Mouse (Mus musculus) kidney, adult 2 months (tissue): ENCODE data around the gene Tmem179. TPM values are rescaled to one million over a fixed set of nuclear protein-coding genes. Genes with fewer than 3 reads are reported as not detected.

ENCODE experiments used
- DNase-seq: peaks from one replicate; pipeline ENCODE4 v3.0.0; 2021
- H3K27ac ChIP-seq: fragments of 200-500 bp; 2 replicates; pipeline ENCODE4 v1.5.1; 2012; ENCODE audit warnings: low read depth, low read length, control low read depth, inconsistent platforms; ENCODE audit not compliant: insufficient read depth
- H3K27me3 ChIP-seq: fragments of 200-500 bp; replicated peaks from 2 replicates; pipeline ENCODE4 v1.6.1; 2012; ENCODE audit warnings: mild to moderate bottlenecking, moderate library complexity, low read length, inconsistent platforms; ENCODE audit not compliant: control insufficient read depth, insufficient read depth
- H3K36me3 ChIP-seq: fragments of 200-500 bp; 2 replicates; pipeline ENCODE4 v1.6.1; 2012; ENCODE audit warnings: mild to moderate bottlenecking, moderate library complexity, low read length, inconsistent platforms; ENCODE audit not compliant: control insufficient read depth, insufficient read depth
- H3K4me1 ChIP-seq: fragments of 200-500 bp; 2 replicates; pipeline ENCODE4 v1.6.1; 2011; ENCODE audit warnings: low read length; ENCODE audit not compliant: control insufficient read depth, insufficient read depth
- H3K4me3 ChIP-seq: fragments of 200-500 bp; 2 replicates; pipeline ENCODE4 v1.5.1; 2011; ENCODE audit warnings: mild to moderate bottlenecking, low read depth, low read length, control low read depth; ENCODE audit not compliant: insufficient read depth
- CTCF ChIP-seq: fragments of 200-500 bp; conservative IDR thresholded peaks from 2 replicates; pipeline ENCODE4 v1.5.1; 2011; ENCODE audit warnings: low read depth, mild to moderate bottlenecking, control low read depth, low read length, moderate library complexity, mixed read lengths; ENCODE audit not compliant: insufficient read depth, insufficient read length
- POLR2A ChIP-seq: fragments of 200-500 bp; IDR thresholded peaks from one replicate; pipeline ENCODE4 v1.6.1; 2011; ENCODE audit warnings: low read depth, low read length, control low read depth
- WGBS: fragments of 180-500 bp; shearing (Covaris S2); methylation state at CpG from one replicate; pipeline ENCODE4 v1.1.7; 2018; 5-methylcytosine and 5-hydroxymethylcytosine counted together
- polyA plus RNA-seq: library from polyadenylated mRNA; depleted of rRNA; stranded (reverse); fragments of >200 nt; gene quantifications from 2 replicates; pipeline ENCODE4 v1.2.3, GENCODE M21; 2012; rRNA removed

Gene Tmem179
- polyA plus RNA-seq, 1 experiment, result 1.0 TPM

GRCm38 (mm10) chr12:112456144-112456713 lies 60.3 kb downstream of the Tmem179 start:
- Histone ChIP-seq H3K27ac (peak overlapping the region; percentile 30; the same call in 1 of the 2 replicates), H3K4me1 (no peaks in the 10 kb centered on the region), H3K4me3 (no peak overlapping the region), H3K36me3 (no peaks in the 10 kb centered on the region), H3K27me3 (no peaks in the 10 kb centered on the region)
- DNase-seq, result peak; percentile 54
- WGBS, result 72% methylated on average over 6 of the region's 6 CpGs
- TF ChIP-seq POLR2A, result no peak

GRCm38 (mm10) chr12:112451826-112452225 lies 64.7 kb downstream of the Tmem179 start:
- WGBS, result 93% methylated on average over 9 of the region's 9 CpGs

GRCm38 (mm10) chr12:112451381-112451780 lies 65.2 kb downstream of the Tmem179 start:
- Histone ChIP-seq H3K27ac (no peak overlapping the region), H3K4me1 (no peaks in the 10 kb centered on the region), H3K4me3 (no peak overlapping the region), H3K27me3 (no peaks in the 10 kb centered on the region), H3K36me3 (no peaks in the 10 kb centered on the region)
- no peak for DNase-seq
- TF ChIP-seq POLR2A (no peak), CTCF (no peak)
- WGBS, result 83% methylated on average over 1 of the region's 1 CpGs

More at GRCm38 (mm10) chr12:112451826-112452225, 64.7 kb downstream of the Tmem179 start:
- H3K27me3 ChIP-seq, result no peaks in the 10 kb centered on the region
- no peak for TF ChIP-seq CTCF
- TF ChIP-seq POLR2A, result no peak
- no peak for DNase-seq
- H3K27ac ChIP-seq, result no peak overlapping the region
- H3K36me3 ChIP-seq, result no peaks in the 10 kb centered on the region
- H3K4me3 ChIP-seq, result no peak overlapping the region
- no peaks in the 10 kb centered on the region for H3K4me1 ChIP-seq

- H3K27ac ChIP-seq, result no peak overlapping the region
Measured at GRCm38 (mm10) chr12:112450883-112451282, 65.7 kb downstream of the Tmem179 start.

More at GRCm38 (mm10) chr12:112450883-112451282, 65.7 kb downstream of the Tmem179 start:
- H3K36me3 ChIP-seq, result no peaks in the 10 kb centered on the region
- no peaks in the 10 kb centered on the region for H3K4me1 ChIP-seq
- peak; percentile 37 for DNase-seq
- 37% methylated on average over 6 of the region's 6 CpGs for WGBS
- H3K4me3 ChIP-seq, result no peak overlapping the region
- no peaks in the 10 kb centered on the region for H3K27me3 ChIP-seq
- peak; percentile 56 for TF ChIP-seq CTCF
- no peak for TF ChIP-seq POLR2A

Other genes starting within 250 kb of the Tmem179 start
- 11.4 and 16.2 TPM in 2 replicates for gene A530016L24Rik, start 27.3 kb downstream of the Tmem179 start, polyA plus RNA-seq
- gene Inf2, start 72.0 kb upstream of the Tmem179 start, polyA plus RNA-seq, result 8.9 and 9.6 TPM in 2 replicates
- gene Adssl1, start 103.3 kb upstream of the Tmem179 start, polyA plus RNA-seq, result 8.1 and 10.4 TPM in 2 replicates
- gene Siva1, start 127.9 kb upstream of the Tmem179 start, polyA plus RNA-seq, result 27.7 and 27.8 TPM in 2 replicates
- 85.3 and 90.6 TPM in 2 replicates for gene Akt1, start 158.1 kb upstream of the Tmem179 start, polyA plus RNA-seq
- gene Zbtb42, start 162.1 kb upstream of the Tmem179 start, polyA plus RNA-seq, result 10.7 and 12.1 TPM in 2 replicates
- 63.4 and 75.3 TPM in 2 replicates for gene Cep170b, start 203.7 kb upstream of the Tmem179 start, polyA plus RNA-seq
- gene Pld4, start 243.9 kb upstream of the Tmem179 start, polyA plus RNA-seq, result 19.6 and 23.7 TPM in 2 replicates